Mouse (Mus musculus) limb, embryonic 15.5 days (tissue): Measurements from ENCODE around the gene Dcakd. TPM values are rescaled to one million over a fixed set of nuclear protein-coding genes. Genes with fewer than 3 reads are reported as not detected.
A peak's percentile ranks its signal among the peaks of the same experiment; 100 is the strongest.

Source experiments
- ATAC-seq: fragments of 200-750 bp; cut with Nextera tagmentation; 2 replicates; pipeline ENCODE4 v1.8.0; 2017; ENCODE audit warnings: low read depth, moderate TSS enrichment; ENCODE audit not compliant: insufficient number of reproducible peaks, low FRiP score, low TSS enrichment
- H3K27ac ChIP-seq: fragments of 300-500 bp; sonication (generic); 2 replicates; pipeline ENCODE4 v1.5.1; 2015; ENCODE audit warnings: moderate library complexity, mild to moderate bottlenecking, inconsistent platforms
- H3K27me3 ChIP-seq: fragments of 300-500 bp; sonication (generic); 2 replicates; pipeline ENCODE4 v1.6.1; 2015; ENCODE audit warnings: inconsistent platforms
- H3K36me3 ChIP-seq: fragments of 300-500 bp; sonication (generic); 2 replicates; pipeline ENCODE4 v1.6.1; 2015; ENCODE audit warnings: inconsistent platforms
- H3K4me1 ChIP-seq: fragments of 300-500 bp; sonication (generic); 2 replicates; pipeline ENCODE4 v1.6.1; 2015; ENCODE audit warnings: inconsistent platforms
- H3K4me2 ChIP-seq: fragments of 300-500 bp; sonication (generic); 2 replicates; pipeline ENCODE4 v1.6.1; 2015; ENCODE audit warnings: mild to moderate bottlenecking, inconsistent platforms
- H3K4me3 ChIP-seq: fragments of 300-500 bp; sonication (generic); 2 replicates; pipeline ENCODE4 v1.5.1; 2015; ENCODE audit warnings: mild to moderate bottlenecking, inconsistent platforms
- H3K9ac ChIP-seq: fragments of 300-500 bp; sonication (generic); 2 replicates; pipeline ENCODE4 v1.6.1; 2015; ENCODE audit warnings: inconsistent platforms
- H3K9me3 ChIP-seq: fragments of 300-500 bp; sonication (generic); 2 replicates; pipeline ENCODE4 v1.6.1; 2016; ENCODE audit warnings: inconsistent platforms
- WGBS: fragments of 180-500 bp; shearing (Covaris S2); methylation state at CpG from one replicate; pipeline ENCODE4 v1.1.7; 2015; 5-methylcytosine and 5-hydroxymethylcytosine counted together
- microRNA-seq: library from miRNA; unstranded; fragments of <30 nt; microRNA quantifications from one replicate; pipeline ENCODE4, GENCODE M21; 2016
- polyA plus RNA-seq: library from polyadenylated mRNA; unstranded; fragments of >200 nt; fragmentation: Nextera tagmentation; extraction: Ambion mirVana; gene quantifications from 2 replicates; pipeline ENCODE4 v1.2.1, GENCODE M21; 2015

Gene Dcakd
- polyA plus RNA-seq, 1 experiment from 2014 or later: 129 TPM

DNA sequence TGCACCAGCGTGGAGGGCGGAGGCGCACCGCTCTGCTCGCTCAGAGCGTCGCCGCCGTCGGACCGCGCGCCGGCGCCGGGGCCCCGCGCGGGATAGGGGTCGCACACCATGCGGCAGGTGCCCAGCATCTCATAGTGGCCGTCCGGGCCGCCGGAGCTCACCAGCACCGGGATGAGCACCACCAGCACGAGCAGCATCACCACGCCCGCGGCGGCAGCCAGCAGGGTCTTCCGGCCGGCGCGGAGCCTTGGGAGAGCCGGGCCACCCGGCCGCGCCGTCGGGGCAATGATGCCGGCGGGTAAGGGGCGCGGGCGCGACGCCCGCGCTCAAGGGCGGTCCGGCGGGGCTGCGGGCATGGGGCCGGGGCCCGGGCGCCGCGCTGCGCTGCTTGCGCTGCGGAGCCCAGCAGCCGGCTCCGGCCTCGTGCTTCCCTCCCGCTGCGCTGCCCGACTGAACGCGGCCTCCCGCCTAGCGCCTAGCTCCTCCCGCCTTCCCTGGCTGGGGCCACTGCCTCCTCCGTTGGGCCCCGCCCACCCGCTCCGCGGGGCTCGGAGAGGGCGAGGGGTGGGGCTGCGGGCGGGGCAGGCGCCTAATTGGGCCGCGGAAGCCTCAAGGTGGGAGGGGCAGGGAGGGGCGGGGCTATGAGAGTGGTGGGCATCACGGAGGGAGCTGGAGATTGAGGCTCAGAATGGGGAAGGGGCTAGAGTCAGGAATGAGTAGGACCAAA lies 81.7 kb downstream of the Dcakd start, which contains the start of gene C1ql1:
C1ql1 (minus strand) TSS at position 424 of the 727 bp plus-strand sequence.
- ATAC-seq: peak; percentile 84; the same call in 1 of the 2 replicates
- Histone ChIP-seq H3K4me2 (peak within 1 kb of the TSS; percentile 86), H3K36me3 (no peaks in the 10 kb centered on the region), H3K9ac (no peak within 1 kb of the TSS), H3K9me3 (no peaks in the 10 kb centered on the region), H3K27me3 (peaks cover 98% of the 10 kb centered on the region), H3K27ac (no peak within 1 kb of the TSS), H3K4me3 (peak within 1 kb of the TSS; percentile 45), H3K4me1 (peaks cover 41% of the 10 kb centered on the region)
- under 1% methylated on average over 75 of the region's 87 CpGs for WGBS

DNA sequence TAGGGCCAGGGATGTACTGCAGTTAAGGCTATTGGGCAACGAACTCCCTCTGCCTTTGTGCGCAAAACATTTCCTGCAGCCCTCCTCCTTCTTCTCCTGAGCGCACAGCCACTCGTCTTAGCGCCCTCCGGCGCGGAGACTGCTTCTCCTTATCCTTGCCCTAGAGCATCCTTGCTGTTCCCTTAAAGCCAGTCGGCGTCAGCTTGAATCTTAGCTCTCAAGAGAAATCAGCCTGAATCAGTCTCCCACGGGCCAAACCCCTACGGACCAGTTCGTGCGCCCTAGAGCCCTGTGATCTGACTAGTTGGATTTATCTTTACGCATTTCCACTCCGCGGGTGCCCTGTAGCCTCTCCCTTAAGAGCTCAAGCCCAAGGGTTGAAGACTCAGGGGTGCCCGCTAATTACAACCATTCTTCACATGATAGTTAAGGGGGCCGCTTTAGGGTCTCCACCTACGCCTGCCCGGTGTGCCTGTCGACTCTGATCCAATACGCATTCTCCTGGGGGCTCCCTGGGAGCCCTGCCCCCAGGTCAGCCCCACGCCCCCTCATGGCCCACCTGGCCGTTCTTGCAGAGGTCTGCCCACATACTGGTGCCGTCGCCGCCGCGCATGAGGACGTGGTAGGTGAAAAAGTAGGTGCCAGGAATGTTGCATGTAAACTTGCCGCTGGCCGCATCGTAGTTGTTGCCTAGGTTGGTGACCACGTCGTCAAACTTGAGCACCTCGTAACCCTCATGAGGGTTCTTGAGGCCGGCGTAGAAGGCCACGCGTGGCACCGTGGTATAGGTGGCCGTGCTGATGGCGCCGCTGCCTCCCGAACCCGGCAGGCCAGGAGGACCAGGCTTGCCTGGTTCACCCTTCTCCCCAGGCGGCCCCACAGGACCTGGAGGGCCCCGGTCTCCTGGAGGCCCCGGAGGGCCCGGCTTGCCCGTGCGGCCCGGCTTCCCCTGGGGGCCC lies 82.5 kb downstream of the Dcakd start:
- H3K4me2 ChIP-seq: peak overlapping the region; percentile 86
- WGBS: 3% methylated on average over 54 of the region's 54 CpGs
- H3K9me3 ChIP-seq: no peaks in the 10 kb centered on the region
- no peak for ATAC-seq
- H3K27ac ChIP-seq: no peak overlapping the region
- H3K4me1 ChIP-seq: peaks cover 41% of the 10 kb centered on the region
- H3K4me3 ChIP-seq: peak overlapping the region; percentile 45
- H3K36me3 ChIP-seq: no peaks in the 10 kb centered on the region
- peaks cover 97% of the 10 kb centered on the region for H3K27me3 ChIP-seq
- H3K9ac ChIP-seq: no peak overlapping the region

Small RNAs within 50 kb of the gene (microRNA-seq; reads per million reads assigned to microRNA genes)
- gene Mir6931: not detected

Other genes with a start within 250 kb of the Dcakd start
- gene Gjc1, start 208.6 kb downstream of the Dcakd start, polyA plus RNA-seq: 46.3 and 57.6 TPM in 2 replicates
- gene Higd1b, start 192.5 kb downstream of the Dcakd start, polyA plus RNA-seq: 0.84 and 1.6 TPM in 2 replicates
- 141 and 146 TPM in 2 replicates for gene Eftud2, start 147.3 kb downstream of the Dcakd start, polyA plus RNA-seq
- gene Ccdc103, start 147.1 kb downstream of the Dcakd start, polyA plus RNA-seq: 0.48 and 0.81 TPM in 2 replicates
- not detected in 2 replicates for gene Fam187a, start 143.2 kb downstream of the Dcakd start, polyA plus RNA-seq
- 0.28 and 0.65 TPM in 2 replicates for gene Gfap, start 127.4 kb downstream of the Dcakd start, polyA plus RNA-seq
- gene Kif18b, start 103.2 kb downstream of the Dcakd start, polyA plus RNA-seq: 8.0 and 8.4 TPM in 2 replicates
- 0.81 and 1.2 TPM in 2 replicates for gene C1ql1, start 81.6 kb downstream of the Dcakd start, polyA plus RNA-seq
- gene Nmt1, start 143 bp downstream of the Dcakd start, polyA plus RNA-seq: 47.6 and 54.0 TPM in 2 replicates
- 6.5 and 7.6 TPM in 2 replicates for gene Plcd3, start 73.3 kb upstream of the Dcakd start, polyA plus RNA-seq
- gene Acbd4, start 73.3 kb upstream of the Dcakd start, polyA plus RNA-seq: 27.8 and 34.6 TPM in 2 replicates
- gene Hexim1, start 87.9 kb upstream of the Dcakd start, polyA plus RNA-seq: 5.0 and 5.8 TPM in 2 replicates
- gene Hexim2, start 104.1 kb upstream of the Dcakd start, polyA plus RNA-seq: 11.7 and 12.2 TPM in 2 replicates
- 2.4 and 3.0 TPM in 2 replicates for gene Fmnl1, start 142.8 kb upstream of the Dcakd start, polyA plus RNA-seq
- gene 1700023F06Rik, start 180.2 kb upstream of the Dcakd start, polyA plus RNA-seq: 0.67 and 1.0 TPM in 2 replicates
- gene Spata32, start 190.1 kb upstream of the Dcakd start, polyA plus RNA-seq: not detected in 2 replicates
- 4.3 and 5.3 TPM in 2 replicates for gene Map3k14, start 239.1 kb upstream of the Dcakd start, polyA plus RNA-seq